Mouse (Mus musculus) layer of hippocampus, postnatal 14 days (tissue): ENCODE results near the gene Kif16b. TPM values are rescaled to one million over a fixed set of nuclear protein-coding genes. Genes with fewer than 3 reads are reported as not detected.

Source experiments
- DNase-seq, 2 experiments: peaks; one replicate each; pipeline ENCODE4 v3.0.0; 2021 to 2022; ENCODE audit warnings: low spot score in 2 of 2, mixed read lengths in 1 of 2
- total RNA-seq, 2 experiments: library from RNA; stranded (reverse); gene quantifications; 2 replicates each; pipeline ENCODE4 v1.2.3; 2021

Kif16b gene
- total RNA-seq, 2 experiments from 2014 or later, result 7.2 to 8.6 TPM

- DNase-seq, result no peak
These were observed 24.7 kb downstream of the Kif16b start for GRCm38 (mm10) chr2:142876636-142877035.

- DNase-seq, result no peak
These were observed 25.4 kb downstream of the Kif16b start for GRCm38 (mm10) chr2:142875936-142876335.

GRCm38 (mm10) chr2:142874562-142874961 lies 26.8 kb downstream of the Kif16b start:
- no peak for DNase-seq

GRCm38 (mm10) chr2:142870055-142870454 lies 31.3 kb downstream of the Kif16b start:
- no peak for DNase-seq

GRCm38 (mm10) chr2:142867481-142867880 lies 33.9 kb downstream of the Kif16b start:
- DNase-seq, result no peak

GRCm38 (mm10) chr2:142860994-142861393 lies 40.3 kb downstream of the Kif16b start:
- no peak for DNase-seq

GRCm38 (mm10) chr2:142859452-142859851 lies 41.9 kb downstream of the Kif16b start:
- DNase-seq, result peak in 1 of 2 experiments; percentile 64

GRCm38 (mm10) chr2:142838775-142839174 lies 62.6 kb downstream of the Kif16b start:
- no peak for DNase-seq

GRCm38 (mm10) chr2:142838118-142838517 lies 63.2 kb downstream of the Kif16b start:
- DNase-seq, result no peak

- no peak for DNase-seq
These were observed 66.6 kb downstream of the Kif16b start for GRCm38 (mm10) chr2:142834751-142835150.

- DNase-seq, result no peak
These were observed 68.5 kb downstream of the Kif16b start for GRCm38 (mm10) chr2:142832617-142833422.

- peak; percentile 29 to 74 for DNase-seq
These were observed 88.3 kb downstream of the Kif16b start for GRCm38 (mm10) chr2:142813033-142813432.

GRCm38 (mm10) chr2:142803760-142804448 lies 97.4 kb downstream of the Kif16b start:
- DNase-seq, result no peak

- DNase-seq, result no peak
These were observed 104.0 kb downstream of the Kif16b start for GRCm38 (mm10) chr2:142797310-142797709.

- DNase-seq, result no peak
These were observed 126.0 kb downstream of the Kif16b start for GRCm38 (mm10) chr2:142775358-142775757.

GRCm38 (mm10) chr2:142774752-142775151 lies 126.6 kb downstream of the Kif16b start:
- no peak for DNase-seq

GRCm38 (mm10) chr2:142769647-142770121 lies 131.6 kb downstream of the Kif16b start:
- no peak for DNase-seq

- DNase-seq, result no peak
These were observed 137.1 kb downstream of the Kif16b start for GRCm38 (mm10) chr2:142764276-142764675.

- no peak for DNase-seq
These were observed 140.5 kb downstream of the Kif16b start for GRCm38 (mm10) chr2:142760843-142761242.

GRCm38 (mm10) chr2:142759192-142759591 lies 142.1 kb downstream of the Kif16b start:
- no peak for DNase-seq

- DNase-seq, result no peak
These were observed 143.1 kb downstream of the Kif16b start for GRCm38 (mm10) chr2:142758091-142758765.

- DNase-seq, result no peak
These were observed 162.0 kb downstream of the Kif16b start for GRCm38 (mm10) chr2:142739338-142739737.
